Mouse (Mus musculus): Measurements from ENCODE around the gene Gpx5. TPM values are rescaled to one million over a fixed set of nuclear protein-coding genes. Genes with fewer than 3 reads are reported as not detected.

Gpx5 gene
- total RNA-seq, 4 experiments from 2014 or later: not detected

Other genes starting within 250 kb of the Gpx5 start
- not detected for gene Olfr1370, start 217.8 kb downstream of the Gpx5 start, total RNA-seq (2022)
- gene Olfr1369-ps1, start 181.2 kb downstream of the Gpx5 start, total RNA-seq (2022): not detected
- gene Olfr263, start 163.1 kb downstream of the Gpx5 start, total RNA-seq (2022): not detected
- not detected for gene Olfr1368, start 146.9 kb downstream of the Gpx5 start, total RNA-seq (2022)
- 10 to 100 TPM; 22.7 to 27.5 (median 25.3) TPM for gene Trim27, start 113.3 kb downstream of the Gpx5 start, total RNA-seq (2022)
- gene Gpx6, start 19.4 kb upstream of the Gpx5 start, total RNA-seq (2022): not detected
- gene Olfr1367, start 54.2 kb upstream of the Gpx5 start, total RNA-seq (2022): not detected
- gene Zscan12, start 70.1 kb upstream of the Gpx5 start, total RNA-seq (2022): 10 to 100 TPM in 1 of 4 experiments, 1 to 10 TPM in 3; 7.7 to 10.5 (median 8.5) TPM
- 10 to 100 TPM; 11.5 to 13.3 (median 12.1) TPM for gene Zkscan3, start 110.0 kb upstream of the Gpx5 start, total RNA-seq (2022)
- gene Pgbd1, start 148.3 kb upstream of the Gpx5 start, total RNA-seq (2022): under 1 TPM in 3 of 4 experiments, not detected in 1; 0.36 to 0.53 (median 0.46) TPM
- 10 to 100 TPM; 12.9 to 15.9 (median 14.5) TPM for gene Zscan26, start 161.0 kb upstream of the Gpx5 start, total RNA-seq (2022)
- gene Nkapl, start 175.8 kb upstream of the Gpx5 start, total RNA-seq (2022): under 1 TPM in 3 of 4 experiments, not detected in 1; 0.19 to 0.22 (median 0.20) TPM
- gene Zkscan4, start 186.2 kb upstream of the Gpx5 start, total RNA-seq (2022): 1 to 10 TPM in 1 of 4 experiments, under 1 TPM in 3; 0.27 to 1.1 (median 0.43) TPM
- gene Gm10065, start 186.7 kb upstream of the Gpx5 start, total RNA-seq (2022): not detected
- gene AK157302, start 202.5 kb upstream of the Gpx5 start, total RNA-seq (2022): 10 to 100 TPM; 20.3 to 26.8 (median 22.2) TPM
- 100 to 1,000 TPM in 1 of 4 experiments, 10 to 100 TPM in 3; 74.4 to 112 (median 87.3) TPM for gene Gm11273, start 208.7 kb upstream of the Gpx5 start, total RNA-seq (2022)
- 1 to 10 TPM; 4.6 to 9.3 (median 7.2) TPM for gene Zkscan8, start 238.4 kb upstream of the Gpx5 start, total RNA-seq (2022)

Measured in gastrocnemius, adult 8-10 months (tissue).